Mouse (Mus musculus) heart, postnatal 0 days (tissue): Measurements from ENCODE around the gene Dgkz.

Source experiments
- CTCF ChIP-seq: IDR thresholded peaks from 2 replicates; pipeline ENCODE4 v1.5.1; 2016; ENCODE audit warnings: antibody characterized with exemption, control low read depth, low read depth
- EP300 ChIP-seq: IDR thresholded peaks from 2 replicates; pipeline ENCODE4 v1.6.1; 2016; ENCODE audit warnings: antibody characterized with exemption, low read depth

- TF ChIP-seq CTCF, result no peak
- TF ChIP-seq EP300, result no peak
These were observed 39.5 kb downstream of the Dgkz start for GRCm38 (mm10) chr2:91936154-91936553.
